Mouse (Mus musculus): ENCODE results near the gene Arhgef25.
A peak's percentile ranks its signal among the peaks of the same experiment; 100 is the strongest.
"Not testable (repeated sequence)": the region's sequence is repeated elsewhere in the genome, so short reads cannot be mapped to it uniquely, and the experiment has no call there.

Arhgef25 gene

GRCm38 (mm10) chr10:127165654-127166403, 24.1 kb downstream of the Arhgef25 start:
- DNase-seq: peak; percentile 74 to 84

- DNase-seq: peak in 1 of 2 experiments; percentile 75
Measured at GRCm38 (mm10) chr10:127165354-127165653, 24.6 kb downstream of the Arhgef25 start.

- DNase-seq: peak; percentile 91
Measured at GRCm38 (mm10) chr10:127164631-127165353, 25.1 kb downstream of the Arhgef25 start, which contains the start of gene B4galnt1. B4galnt1 (plus strand) TSS chr10:127165225.

DNA sequence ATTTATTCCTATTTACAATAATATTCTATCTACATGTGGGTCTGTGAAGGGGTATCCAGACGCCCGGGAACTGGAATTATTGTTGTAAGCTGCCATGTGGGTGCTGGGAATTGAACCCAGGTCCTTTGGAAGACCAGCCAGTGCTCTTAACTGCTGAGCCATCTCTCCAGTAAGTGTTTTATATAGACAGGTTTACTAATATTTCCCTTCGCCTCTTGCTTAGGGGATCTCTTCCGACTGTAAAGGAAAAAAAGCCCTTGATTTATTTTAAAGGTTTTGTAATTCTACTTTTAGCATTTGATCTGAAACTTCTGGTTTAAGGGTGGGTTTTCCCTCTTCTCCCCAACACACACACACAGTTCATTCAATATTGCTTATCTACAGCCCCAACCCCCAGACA, 25.7 kb downstream of the Arhgef25 start:
- no peak for DNase-seq

GRCm38 (mm10) chr10:127162771-127163261, 27.1 kb downstream of the Arhgef25 start:
- DNase-seq: not testable (repeated sequence)

DNA sequence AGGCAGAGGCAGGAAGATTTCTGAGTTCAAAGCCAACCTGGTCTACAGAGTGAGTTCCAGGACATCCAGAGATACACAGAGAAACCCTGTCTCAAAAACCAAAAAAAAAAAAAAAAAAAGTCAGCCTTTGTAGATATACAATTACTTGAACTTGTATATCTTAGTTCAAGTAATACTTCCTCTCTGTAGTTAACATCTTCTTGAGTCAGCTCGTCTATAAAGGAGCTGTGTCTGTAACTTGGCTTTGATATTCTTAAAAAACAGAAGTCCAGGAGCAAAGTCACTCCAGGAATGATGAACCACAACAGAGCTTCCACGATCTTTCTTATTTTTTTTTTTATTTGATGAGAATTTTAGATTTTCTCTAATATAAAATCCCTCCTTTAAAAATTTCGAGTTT, 29.2 kb downstream of the Arhgef25 start:
- no peak for DNase-seq

DNA sequence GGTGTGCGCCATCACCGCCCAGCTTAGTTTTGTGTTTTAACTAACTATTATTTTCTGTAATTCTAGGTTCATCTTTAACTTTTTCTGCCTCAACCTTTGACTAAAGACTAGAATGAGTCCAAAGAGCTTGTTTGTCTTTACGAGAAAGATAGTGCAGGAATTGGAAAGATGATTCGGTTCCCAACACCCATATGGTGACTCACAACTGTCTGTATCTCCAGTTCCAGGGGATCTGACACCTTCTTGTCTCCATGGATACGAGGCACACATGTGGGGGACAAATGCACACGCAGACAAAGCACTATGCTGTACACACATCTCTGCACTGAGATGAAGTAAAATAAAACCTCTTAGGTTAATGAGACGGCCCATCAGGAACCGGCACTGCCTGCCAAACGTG, 29.8 kb downstream of the Arhgef25 start:
- no peak for DNase-seq

GRCm38 (mm10) chr10:127158471-127158870, 31.4 kb downstream of the Arhgef25 start:
- DNase-seq: no peak

GRCm38 (mm10) chr10:127156511-127156910, 33.4 kb downstream of the Arhgef25 start:
- DNase-seq: no peak

- DNase-seq: no peak
Measured at GRCm38 (mm10) chr10:127156089-127156488, 33.8 kb downstream of the Arhgef25 start.

- no peak for DNase-seq
Measured at GRCm38 (mm10) chr10:127154652-127155051, 35.2 kb downstream of the Arhgef25 start.

DNA sequence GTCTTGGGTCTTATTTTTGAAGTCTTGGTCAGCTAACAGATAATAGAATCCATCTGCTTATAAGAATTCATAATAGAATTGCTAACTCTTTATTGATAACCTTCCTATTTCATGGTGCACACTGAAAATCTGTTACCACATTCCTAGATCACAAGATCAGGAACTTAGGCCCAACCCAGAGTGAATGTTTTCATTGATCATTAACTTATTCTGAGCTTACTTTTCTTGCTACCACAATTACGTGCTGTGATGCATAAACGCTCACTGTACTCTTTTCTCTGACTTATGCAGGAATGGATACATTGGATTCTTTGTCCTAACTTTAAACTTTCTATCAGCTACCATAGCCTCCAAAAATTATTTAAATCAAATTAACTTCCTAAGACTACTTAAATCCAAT, 35.6 kb downstream of the Arhgef25 start:
- DNase-seq: no peak

DNA sequence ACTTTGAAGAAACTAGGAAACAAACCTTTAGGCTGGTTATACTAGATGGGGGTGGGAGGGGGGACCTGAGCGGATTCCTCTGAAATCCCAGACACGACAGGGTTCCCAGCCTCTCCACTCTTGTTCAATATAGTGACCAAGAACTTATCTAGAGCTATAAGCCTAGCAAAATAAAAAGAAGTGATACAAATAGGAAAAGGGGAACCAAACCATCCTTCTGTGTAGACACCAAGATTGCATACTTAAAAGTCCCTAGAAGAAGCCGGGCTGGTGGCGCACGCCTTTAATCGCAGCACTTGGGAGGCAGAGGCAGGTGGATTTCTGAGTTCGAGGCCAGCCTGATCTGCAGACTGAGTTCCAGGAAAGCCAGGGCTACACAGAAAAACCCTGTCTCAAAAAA, 36.6 kb downstream of the Arhgef25 start:
- no peak for DNase-seq

DNA sequence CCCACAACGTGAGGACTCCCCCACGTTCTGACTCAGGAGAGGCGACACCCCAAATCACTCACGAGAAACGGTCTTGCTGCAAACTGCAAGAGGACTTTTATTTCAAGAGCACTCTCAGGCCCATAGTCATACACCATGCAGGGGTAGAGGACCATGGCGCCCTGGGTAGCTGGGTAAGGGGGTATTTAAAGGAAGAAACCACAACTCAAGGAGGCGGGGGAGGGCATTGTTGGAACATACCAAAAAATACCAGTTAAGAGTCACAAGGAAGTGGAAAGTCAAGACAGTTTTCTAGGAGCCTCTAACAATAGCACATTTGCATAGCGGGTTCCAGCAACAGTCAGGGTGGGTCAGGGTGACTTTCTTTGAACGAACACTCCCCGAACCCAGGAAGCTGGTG, 37.3 kb downstream of the Arhgef25 start:
- DNase-seq: not testable (repeated sequence)

DNA sequence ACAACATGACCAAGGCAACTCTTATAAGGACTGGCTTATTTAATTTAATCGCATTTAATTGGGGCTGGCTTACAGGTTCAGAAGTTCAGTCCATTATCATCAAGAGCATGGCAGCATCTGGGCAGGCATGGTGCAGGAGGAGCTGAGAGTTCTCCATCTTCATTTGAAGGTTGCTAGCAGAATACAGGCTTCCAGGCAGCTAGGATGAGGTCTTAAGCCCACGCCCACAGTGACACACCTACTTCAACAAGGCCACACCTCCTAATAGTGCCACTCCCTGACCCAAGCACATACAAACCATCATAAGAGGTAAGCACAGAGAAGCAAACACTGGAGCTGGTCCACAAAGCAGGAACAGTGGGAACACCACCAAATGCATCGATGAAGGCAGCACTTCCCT, 38.6 kb downstream of the Arhgef25 start:
- not testable (repeated sequence) for DNase-seq

DNA sequence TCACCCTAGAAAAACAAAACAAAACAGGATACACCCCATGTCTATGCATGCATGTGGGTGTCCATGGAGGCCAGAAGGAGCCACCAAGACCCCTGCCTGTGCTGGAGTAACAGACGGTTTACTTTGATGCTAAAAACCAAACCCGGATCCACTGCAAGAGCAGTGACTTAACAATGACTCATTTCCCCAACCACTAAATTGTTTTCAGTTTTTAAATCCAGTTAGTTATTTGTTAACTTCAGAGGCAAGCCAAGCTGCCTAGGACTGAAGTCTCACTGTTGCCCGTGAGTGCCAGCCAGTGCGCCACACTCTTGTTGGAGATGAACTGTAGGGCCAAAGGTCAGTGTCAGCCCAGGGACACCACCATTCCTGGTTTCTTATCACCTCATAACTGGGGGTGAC, 39.4 kb downstream of the Arhgef25 start:
- DNase-seq: no peak

DNA sequence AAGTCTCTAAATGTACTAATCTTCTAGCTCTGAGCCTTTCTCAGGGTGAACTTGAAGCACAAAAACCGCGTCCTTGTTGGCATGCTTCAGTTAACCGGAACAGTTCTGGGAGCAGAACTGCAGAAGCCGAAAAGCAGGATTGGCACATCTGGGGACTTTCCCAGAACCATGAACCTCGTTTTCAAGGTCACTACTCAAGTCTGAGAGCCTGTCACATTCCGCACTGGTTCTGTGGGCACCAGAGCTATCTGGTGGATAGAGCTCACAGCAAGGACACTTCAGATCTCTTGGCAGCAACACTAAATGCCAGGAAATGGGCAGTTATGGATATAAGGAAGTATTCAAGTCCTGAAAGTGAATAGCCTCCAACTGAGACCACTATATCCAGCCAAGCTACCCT, 42.7 kb downstream of the Arhgef25 start:
- no peak for DNase-seq

DNA sequence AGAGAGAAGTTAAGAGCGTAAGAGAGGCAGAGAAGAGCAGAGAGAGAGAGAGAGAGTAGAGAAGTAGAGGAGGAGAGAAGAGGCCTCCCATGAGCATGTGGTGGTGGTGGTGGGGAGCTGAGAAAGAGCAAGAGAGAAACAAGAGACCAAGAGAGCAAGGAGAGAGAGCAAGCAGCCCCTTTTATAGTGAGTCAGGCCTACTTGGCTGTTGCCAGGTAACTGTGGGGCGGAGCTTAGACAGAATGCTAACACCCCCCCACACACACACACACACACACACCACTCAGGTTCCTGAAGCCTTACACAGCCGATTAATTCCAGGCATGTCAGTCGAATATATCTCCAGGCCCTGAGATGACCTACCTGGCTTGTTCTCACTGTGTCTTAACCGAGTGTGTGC, 44.6 kb downstream of the Arhgef25 start:
- no peak for DNase-seq

DNA sequence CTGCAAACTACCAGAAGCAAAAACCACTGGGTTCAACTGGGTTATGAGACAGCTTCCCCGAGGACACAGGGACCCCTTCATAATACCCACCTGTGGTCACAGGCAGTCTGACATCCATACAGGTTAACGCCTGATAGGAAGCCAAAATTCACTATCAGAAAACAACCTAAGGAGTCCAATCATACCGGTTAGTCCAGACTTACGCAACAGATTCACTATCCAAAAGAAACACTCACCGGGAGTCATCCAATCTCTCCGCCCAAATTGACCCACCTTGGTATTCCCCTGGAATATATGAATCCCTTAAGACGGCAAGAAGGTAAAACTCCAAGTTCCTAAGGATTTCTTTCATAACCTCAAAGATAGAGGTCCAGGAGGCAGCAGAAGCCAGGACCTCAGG, 45.3 kb downstream of the Arhgef25 start:
- no peak for DNase-seq

DNA sequence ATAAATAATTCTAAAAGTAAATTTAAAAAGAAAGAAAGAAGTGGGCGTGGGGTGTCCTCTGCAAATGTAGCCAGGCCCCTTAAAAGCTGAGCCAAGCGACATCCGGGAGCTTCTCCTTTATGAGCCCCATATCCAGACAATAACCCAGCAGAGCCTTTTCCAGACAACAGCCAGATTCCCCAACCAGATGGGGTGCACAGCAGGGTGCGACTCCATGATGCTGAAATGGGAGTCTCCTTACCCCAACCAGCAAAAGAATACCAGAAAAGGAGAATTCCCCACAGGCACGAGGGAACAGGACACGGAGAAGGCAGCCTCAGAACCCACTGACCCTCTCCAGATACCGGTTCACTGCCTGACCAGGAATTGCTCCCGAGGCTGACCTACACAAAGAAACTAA, 46.7 kb downstream of the Arhgef25 start:
- DNase-seq: peak; percentile 41 to 61

GRCm38 (mm10) chr10:127141500-127141899, 48.4 kb downstream of the Arhgef25 start:
- DNase-seq: no peak

GRCm38 (mm10) chr10:127140971-127141370, 48.9 kb downstream of the Arhgef25 start:
- no peak for DNase-seq

GRCm38 (mm10) chr10:127138328-127139141, 51.3 kb downstream of the Arhgef25 start:
- DNase-seq: no peak

Measured in cerebellum, postnatal 25 days (tissue).